Mouse (Mus musculus): ENCODE measurements at regions not wholly inside any gene's neighbourhood (a gene's known extent, or its start where the extent isn't known, plus 50 kb on each side); places are given as distances from the start of the nearest gene placed in this dataset.

DNA sequence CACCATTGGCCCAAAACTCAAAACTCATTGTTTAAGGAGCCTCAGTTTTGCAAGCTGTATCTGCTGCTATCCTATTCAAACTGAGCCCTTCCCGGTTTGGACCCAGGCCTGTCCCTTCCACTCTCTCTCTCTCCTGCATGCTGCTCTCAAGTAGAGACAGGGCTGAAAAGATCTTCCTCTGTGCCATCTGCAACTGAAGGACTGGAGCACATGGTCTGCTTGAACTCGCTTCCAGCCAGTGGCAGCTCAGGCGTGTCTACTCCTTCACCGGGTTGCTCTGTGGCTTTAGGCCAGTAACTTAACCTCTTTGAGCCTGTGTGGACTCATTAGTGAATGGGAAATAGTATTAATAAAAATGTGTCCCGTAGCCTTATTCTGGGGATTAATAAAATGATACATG, 170.4 kb upstream of the Camk1g start:
- no peak for TF ChIP-seq CTCF (IDR thresholded peaks at IDR 0.05; ENCODE audit: low read depth)
- no peak for ATAC-seq
- no peaks in the 10 kb centered on the region for H3K4me1 ChIP-seq (replicated peaks; ENCODE audit: control insufficient read depth, insufficient read depth, low read length)
- no peak overlapping the region for H3K4me2 ChIP-seq (replicated peaks; ENCODE audit: low read depth)
- H3K27me3 ChIP-seq (replicated peaks; ENCODE audit: control insufficient read depth, insufficient read depth, low read length), result no peaks in the 10 kb centered on the region
- H3K36me3 ChIP-seq (ENCODE audit: control insufficient read depth, insufficient read depth), result no peaks in the 10 kb centered on the region
- H3K27ac ChIP-seq (ENCODE audit: low read depth, low read length), result no peak overlapping the region
- 77% methylated on average over 5 of the region's 5 CpGs for WGBS
- no peaks in the 10 kb centered on the region for H3K9me3 ChIP-seq (ENCODE audit: control insufficient read depth)
- no peak overlapping the region for H3K4me3 ChIP-seq (ENCODE audit: low read depth, low read length)
- H3K9ac ChIP-seq (ENCODE audit: low read depth, low read length), result no peak overlapping the region

DNA sequence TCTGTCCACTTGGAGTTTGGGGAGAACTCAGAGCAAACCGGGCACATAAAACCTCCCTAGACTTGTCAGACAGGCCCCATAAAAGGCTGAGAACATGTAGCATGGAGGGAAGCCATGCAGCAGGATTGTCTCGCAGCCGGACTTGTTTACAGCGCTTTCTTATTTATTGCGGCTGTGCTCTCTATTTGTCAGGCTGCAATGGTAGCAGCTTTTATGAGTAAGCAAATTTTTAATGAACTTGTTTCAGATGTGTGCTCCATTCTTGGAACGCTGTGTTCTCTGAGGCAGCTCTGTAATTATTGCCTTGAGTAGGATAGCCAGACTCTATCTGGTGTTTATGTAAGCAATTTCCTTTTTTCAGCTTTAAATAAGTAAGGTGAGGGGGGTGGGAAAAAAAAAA, 169.2 kb upstream of the Camk1g start:
- Histone ChIP-seq H3K9ac (ENCODE audit: low read depth, low read length) (no peak overlapping the region), H3K4me1 (replicated peaks; ENCODE audit: control insufficient read depth, insufficient read depth, low read length) (no peaks in the 10 kb centered on the region), H3K4me2 (replicated peaks; ENCODE audit: low read depth) (no peak overlapping the region), H3K4me3 (ENCODE audit: low read depth, low read length) (no peak overlapping the region), H3K9me3 (ENCODE audit: control insufficient read depth) (no peaks in the 10 kb centered on the region), H3K27me3 (replicated peaks; ENCODE audit: control insufficient read depth, insufficient read depth, low read length) (no peaks in the 10 kb centered on the region), H3K27ac (ENCODE audit: low read depth, low read length) (no peak overlapping the region), H3K36me3 (ENCODE audit: control insufficient read depth, insufficient read depth) (no peaks in the 10 kb centered on the region)
- no peak for ATAC-seq
- 62% methylated on average over 6 of the region's 6 CpGs for WGBS
- TF ChIP-seq CTCF (IDR thresholded peaks at IDR 0.05; ENCODE audit: low read depth), result no peak

DNA sequence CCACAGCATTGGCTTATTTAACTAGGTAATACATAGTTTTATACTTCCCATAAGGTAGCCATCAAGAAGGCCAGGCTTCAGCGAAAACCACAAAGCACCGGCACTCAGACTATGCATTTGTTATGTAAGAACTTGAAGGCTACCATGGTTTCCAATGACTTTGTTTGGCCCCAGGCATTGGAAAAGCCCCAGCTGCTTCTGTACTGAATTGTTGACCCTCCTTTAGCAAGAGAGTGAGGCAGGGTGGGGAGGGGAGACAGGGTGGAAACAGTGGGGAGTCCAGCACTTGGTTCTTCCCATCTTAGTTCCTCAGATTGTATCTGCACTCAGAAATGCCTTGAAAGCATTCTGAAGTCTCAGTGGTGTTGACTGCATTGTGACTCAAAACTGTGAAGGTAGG, 168.3 kb upstream of the Camk1g start:
- H3K27ac ChIP-seq (ENCODE audit: low read depth, low read length), result no peak overlapping the region
- ATAC-seq, result no peak
- 73% methylated on average over 2 of the region's 2 CpGs for WGBS

DNA sequence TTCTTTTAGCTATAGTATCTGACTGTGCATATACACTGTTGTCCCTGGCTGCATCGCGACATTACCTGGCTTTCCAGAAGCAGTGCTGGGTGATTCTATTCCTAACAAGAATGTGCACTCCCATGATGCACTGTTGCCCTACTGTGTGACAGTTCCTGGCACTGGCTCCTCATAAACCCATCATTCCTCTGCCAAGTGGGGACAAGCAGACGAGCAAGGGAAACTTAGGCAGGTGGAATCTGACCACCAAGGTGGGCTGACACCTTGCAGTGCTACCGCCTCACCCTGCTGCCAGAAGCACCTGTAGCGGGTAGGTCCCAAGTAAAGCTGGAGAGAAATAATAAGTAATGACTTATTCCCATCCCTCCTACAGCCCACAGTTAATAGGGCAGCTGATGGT, 167.5 kb upstream of the Camk1g start:
- Histone ChIP-seq H3K27ac (ENCODE audit: low read depth, low read length) (no peak overlapping the region), H3K4me2 (replicated peaks; ENCODE audit: low read depth) (no peak overlapping the region), H3K4me3 (ENCODE audit: low read depth, low read length) (no peak overlapping the region), H3K9ac (ENCODE audit: low read depth, low read length) (no peak overlapping the region), H3K36me3 (ENCODE audit: control insufficient read depth, insufficient read depth) (no peaks in the 10 kb centered on the region), H3K4me1 (replicated peaks; ENCODE audit: control insufficient read depth, insufficient read depth, low read length) (no peaks in the 10 kb centered on the region), H3K27me3 (replicated peaks; ENCODE audit: control insufficient read depth, insufficient read depth, low read length) (no peaks in the 10 kb centered on the region), H3K9me3 (ENCODE audit: control insufficient read depth) (no peaks in the 10 kb centered on the region)
- ATAC-seq, result no peak
- 89% methylated on average over 5 of the region's 5 CpGs for WGBS
- no peak for TF ChIP-seq CTCF (IDR thresholded peaks at IDR 0.05; ENCODE audit: low read depth)

More for the DNA sequence above, 168.3 kb upstream of the Camk1g start:
- Histone ChIP-seq H3K4me1 (replicated peaks; ENCODE audit: control insufficient read depth, insufficient read depth, low read length) (no peaks in the 10 kb centered on the region), H3K9me3 (ENCODE audit: control insufficient read depth) (no peaks in the 10 kb centered on the region), H3K27me3 (replicated peaks; ENCODE audit: control insufficient read depth, insufficient read depth, low read length) (no peaks in the 10 kb centered on the region), H3K4me3 (ENCODE audit: low read depth, low read length) (no peak overlapping the region), H3K4me2 (replicated peaks; ENCODE audit: low read depth) (no peak overlapping the region), H3K36me3 (ENCODE audit: control insufficient read depth, insufficient read depth) (no peaks in the 10 kb centered on the region), H3K9ac (ENCODE audit: low read depth, low read length) (no peak overlapping the region)
- TF ChIP-seq CTCF (IDR thresholded peaks at IDR 0.05; ENCODE audit: low read depth), result no peak

DNA sequence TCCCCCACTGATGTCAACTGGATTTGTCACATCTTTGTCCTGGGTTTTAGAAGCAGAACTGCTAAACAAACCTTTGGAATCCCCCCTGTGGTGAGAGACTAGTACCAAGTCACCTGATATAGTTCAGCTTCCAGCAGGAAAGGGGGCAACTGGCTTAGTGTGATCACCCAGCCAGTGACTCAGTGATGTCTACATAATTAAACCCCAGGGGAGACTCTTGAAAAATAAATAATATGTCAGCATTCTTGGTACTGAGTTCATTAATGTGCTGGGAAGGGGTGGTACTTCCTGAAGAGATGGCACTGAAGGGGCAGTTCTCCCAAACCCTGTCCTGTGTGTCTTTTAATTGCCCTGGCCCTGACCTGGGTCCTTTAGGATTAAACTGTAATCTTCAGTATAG, 166.5 kb upstream of the Camk1g start:
- H3K4me3 ChIP-seq (ENCODE audit: low read depth, low read length), result no peak overlapping the region
- no peak for ATAC-seq
- no peak overlapping the region for H3K4me2 ChIP-seq (replicated peaks; ENCODE audit: low read depth)
- H3K27me3 ChIP-seq (replicated peaks; ENCODE audit: control insufficient read depth, insufficient read depth, low read length), result no peaks in the 10 kb centered on the region
- no peak overlapping the region for H3K9ac ChIP-seq (ENCODE audit: low read depth, low read length)
- no peak for TF ChIP-seq CTCF (IDR thresholded peaks at IDR 0.05; ENCODE audit: low read depth)
- no peaks in the 10 kb centered on the region for H3K4me1 ChIP-seq (replicated peaks; ENCODE audit: control insufficient read depth, insufficient read depth, low read length)
- H3K27ac ChIP-seq (ENCODE audit: low read depth, low read length), result no peak overlapping the region
- H3K9me3 ChIP-seq (ENCODE audit: control insufficient read depth), result no peaks in the 10 kb centered on the region
- no peaks in the 10 kb centered on the region for H3K36me3 ChIP-seq (ENCODE audit: control insufficient read depth, insufficient read depth)

DNA sequence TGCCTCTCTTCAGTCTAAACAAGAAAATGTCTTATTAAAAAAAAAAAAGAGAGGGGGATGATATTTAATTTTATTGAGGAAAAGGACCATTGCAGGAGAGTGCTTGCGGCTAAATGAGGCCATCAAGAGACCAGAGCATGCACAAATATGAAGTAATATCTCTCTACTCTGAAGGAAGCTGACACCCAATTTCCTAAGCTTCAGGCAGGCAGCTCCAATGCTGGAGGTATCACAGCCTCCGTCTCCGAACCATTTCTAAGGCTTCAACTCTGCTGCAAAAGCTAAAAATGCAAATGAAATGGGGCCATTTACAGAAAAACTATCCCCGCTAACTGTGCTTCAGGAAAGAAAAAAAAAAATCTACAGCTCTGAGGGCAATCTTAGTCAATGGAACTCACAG, 164.4 kb upstream of the Camk1g start:
- Histone ChIP-seq H3K9ac (ENCODE audit: low read depth, low read length) (no peak overlapping the region), H3K4me3 (ENCODE audit: low read depth, low read length) (no peak overlapping the region), H3K27me3 (replicated peaks; ENCODE audit: control insufficient read depth, insufficient read depth, low read length) (no peaks in the 10 kb centered on the region), H3K27ac (ENCODE audit: low read depth, low read length) (no peak overlapping the region), H3K4me2 (replicated peaks; ENCODE audit: low read depth) (no peak overlapping the region), H3K4me1 (replicated peaks; ENCODE audit: control insufficient read depth, insufficient read depth, low read length) (no peaks in the 10 kb centered on the region), H3K36me3 (ENCODE audit: control insufficient read depth, insufficient read depth) (no peaks in the 10 kb centered on the region), H3K9me3 (ENCODE audit: control insufficient read depth) (no peaks in the 10 kb centered on the region)
- 77% methylated on average over 4 of the region's 4 CpGs for WGBS
- no peak for TF ChIP-seq CTCF (IDR thresholded peaks at IDR 0.05; ENCODE audit: low read depth)
- no peak for ATAC-seq

DNA sequence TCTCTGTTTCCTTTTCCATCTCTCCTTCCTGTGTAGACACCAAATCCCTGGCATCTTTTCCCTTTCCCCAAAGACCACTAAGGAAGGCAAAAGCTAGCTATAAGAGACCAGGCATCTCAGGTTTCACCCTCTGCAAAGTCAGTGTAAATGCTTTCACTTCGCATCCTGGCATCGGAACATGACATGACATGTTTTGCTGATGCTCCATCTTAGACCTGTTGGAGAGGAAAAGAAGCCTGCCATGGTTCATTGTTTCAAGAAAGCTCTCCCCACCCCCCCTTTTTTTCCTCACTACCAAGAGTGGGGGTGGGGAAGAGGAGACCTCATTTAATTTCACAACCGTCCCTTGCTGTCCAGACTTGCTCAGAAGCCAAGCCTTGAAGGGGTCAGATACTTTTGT, 156.4 kb upstream of the Camk1g start:
- no peak overlapping the region for H3K9ac ChIP-seq (ENCODE audit: low read depth, low read length)
- ATAC-seq, result no peak
- WGBS, result 65% methylated on average over 3 of the region's 3 CpGs
- TF ChIP-seq CTCF (IDR thresholded peaks at IDR 0.05; ENCODE audit: low read depth), result no peak
- H3K4me1 ChIP-seq (replicated peaks; ENCODE audit: control insufficient read depth, insufficient read depth, low read length), result no peaks in the 10 kb centered on the region
- no peak overlapping the region for H3K4me3 ChIP-seq (ENCODE audit: low read depth, low read length)
- H3K27ac ChIP-seq (ENCODE audit: low read depth, low read length), result no peak overlapping the region
- no peaks in the 10 kb centered on the region for H3K9me3 ChIP-seq (ENCODE audit: control insufficient read depth)
- no peaks in the 10 kb centered on the region for H3K36me3 ChIP-seq (ENCODE audit: control insufficient read depth, insufficient read depth)
- peaks cover 4% of the 10 kb centered on the region; the same call in 1 of the 2 replicates for H3K27me3 ChIP-seq (replicated peaks; ENCODE audit: control insufficient read depth, insufficient read depth, low read length)
- no peak overlapping the region for H3K4me2 ChIP-seq (replicated peaks; ENCODE audit: low read depth)

All from intestine, postnatal 0 days (tissue).